Mouse (Mus musculus) kidney, embryonic 16.5 days (tissue): ENCODE data around the gene Ccdc141. TPM values are rescaled to one million over a fixed set of nuclear protein-coding genes. Genes with fewer than 3 reads are reported as not detected.

Experiments used
- ATAC-seq: fragments of 200-750 bp; cut with Nextera tagmentation; 2 replicates; pipeline ENCODE4 v1.8.0; 2017; ENCODE audit warnings: moderate TSS enrichment; ENCODE audit not compliant: low FRiP score, low TSS enrichment
- H3K27ac ChIP-seq: fragments of 300-500 bp; sonication (generic); 2 replicates; pipeline ENCODE4 v1.5.1; 2014; ENCODE audit warnings: low read length
- H3K27me3 ChIP-seq: fragments of 300-500 bp; sonication (generic); 2 replicates; pipeline ENCODE4 v1.6.1; 2014; ENCODE audit warnings: low read length, control low read depth, mixed read lengths; ENCODE audit not compliant: insufficient read depth
- H3K36me3 ChIP-seq: fragments of 300-500 bp; sonication (generic); 2 replicates; pipeline ENCODE4 v1.6.1; 2014; ENCODE audit warnings: low read length, control low read depth, mixed read lengths; ENCODE audit not compliant: insufficient read depth
- H3K4me1 ChIP-seq: fragments of 300-500 bp; sonication (generic); 2 replicates; pipeline ENCODE4 v1.6.1; 2014; ENCODE audit warnings: low read length, control low read depth, mixed read lengths; ENCODE audit not compliant: insufficient read depth
- H3K4me2 ChIP-seq: fragments of 300-500 bp; sonication (generic); replicated peaks from 2 replicates; pipeline ENCODE4 v1.6.1; 2014; ENCODE audit warnings: low read depth, low read length
- H3K4me3 ChIP-seq: fragments of 300-500 bp; sonication (generic); 2 replicates; pipeline ENCODE4 v1.5.1; 2014; ENCODE audit warnings: mild to moderate bottlenecking, low read length
- H3K9ac ChIP-seq: fragments of 300-500 bp; sonication (generic); replicated peaks from 2 replicates; pipeline ENCODE4 v1.6.1; 2014; ENCODE audit warnings: low read length
- H3K9me3 ChIP-seq: fragments of 300-500 bp; sonication (generic); 2 replicates; pipeline ENCODE4 v1.6.1; 2016; ENCODE audit warnings: low read length, control low read depth
- WGBS: fragments of 180-500 bp; shearing (Covaris S2); extraction: QIAGEN DNeasy Blood & Tissue Kit; methylation state at CpG from one replicate; pipeline ENCODE4 v1.1.7; 2014; 5-methylcytosine and 5-hydroxymethylcytosine counted together
- polyA plus RNA-seq: library from polyadenylated mRNA; unstranded; fragments of >200 nt; fragmentation: Nextera tagmentation; extraction: Ambion mirVana; gene quantifications from 2 replicates; pipeline ENCODE4 v1.2.1, GENCODE M21; 2015

Gene Ccdc141
- polyA plus RNA-seq, 1 experiment from 2014 or later, result 10.6 TPM

DNA sequence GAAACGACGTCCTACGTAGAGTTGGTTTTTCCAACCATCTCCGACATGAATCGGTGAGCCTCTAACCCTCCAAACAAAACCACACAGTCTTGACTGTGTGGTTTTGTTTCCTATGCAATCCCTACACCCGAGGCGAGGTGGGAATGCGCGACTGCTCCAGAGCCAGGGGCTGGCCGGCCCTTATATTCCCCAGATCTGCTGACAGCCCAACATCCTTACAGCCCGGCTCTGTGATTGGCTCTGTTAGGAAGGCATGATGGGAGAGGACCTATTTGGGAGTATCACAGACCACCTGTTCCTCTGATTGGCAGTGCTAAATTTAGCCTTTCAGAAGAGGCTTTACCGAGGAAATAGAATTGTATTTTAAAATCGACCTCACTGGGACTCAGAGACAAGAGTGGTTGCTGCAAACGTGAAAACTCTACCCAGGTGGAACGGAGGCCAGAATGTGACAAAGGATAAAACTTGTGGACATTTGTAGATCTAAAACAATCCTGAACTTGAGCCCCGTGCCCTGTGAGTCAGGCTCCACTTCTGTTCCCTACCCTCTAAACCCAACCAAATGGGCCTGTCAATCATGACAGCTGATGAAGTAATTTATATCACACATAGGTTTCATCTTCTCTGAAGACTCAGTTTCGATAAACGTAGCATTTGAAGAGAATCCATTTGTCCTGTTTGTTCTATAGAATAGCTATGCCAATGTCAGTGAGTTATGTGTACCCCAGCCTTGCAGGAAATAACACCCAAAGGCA is 187.9 kb downstream of the Ccdc141 start, which contains the start of gene Ttn:
Ttn (minus strand) TSS at position 157 of the 755 bp plus-strand sequence.
- H3K27me3 ChIP-seq, result no peaks in the 10 kb centered on the region
- H3K4me1 ChIP-seq, result no peaks in the 10 kb centered on the region
- H3K9me3 ChIP-seq, result no peaks in the 10 kb centered on the region
- H3K4me2 ChIP-seq, result no peak within 1 kb of the TSS
- no peak within 1 kb of the TSS for H3K9ac ChIP-seq
- no peak within 1 kb of the TSS for H3K4me3 ChIP-seq
- no peaks in the 10 kb centered on the region for H3K36me3 ChIP-seq
- no peak for ATAC-seq
- WGBS, result 85% methylated on average over 18 of the region's 18 CpGs
- H3K27ac ChIP-seq, result no peak within 1 kb of the TSS

DNA sequence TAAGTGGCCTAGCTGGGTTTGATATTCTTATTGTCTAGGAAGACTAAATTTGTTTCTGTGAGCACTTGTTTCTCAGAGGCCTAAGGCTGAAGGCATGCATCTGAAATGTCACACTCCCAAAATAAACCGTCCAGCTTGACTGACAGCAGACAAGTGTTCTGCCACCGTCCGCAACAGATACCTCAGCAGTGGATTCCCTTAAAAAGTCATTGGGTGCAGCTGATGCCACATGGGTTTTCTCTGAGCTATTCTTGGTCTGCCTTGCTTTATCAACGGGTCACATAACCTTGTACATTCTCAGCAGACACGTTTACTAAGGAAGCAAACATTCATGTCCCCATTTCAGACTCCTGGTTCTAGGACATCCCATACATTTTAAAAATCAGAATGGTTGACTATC is 188.7 kb downstream of the Ccdc141 start:
- Histone ChIP-seq H3K4me2 (no peak overlapping the region), H3K36me3 (no peaks in the 10 kb centered on the region), H3K27me3 (no peaks in the 10 kb centered on the region), H3K4me1 (no peaks in the 10 kb centered on the region), H3K27ac (no peak overlapping the region), H3K9ac (no peak overlapping the region), H3K9me3 (no peaks in the 10 kb centered on the region), H3K4me3 (no peak overlapping the region)
- WGBS, result 79% methylated on average over 5 of the region's 5 CpGs
- no peak for ATAC-seq

DNA sequence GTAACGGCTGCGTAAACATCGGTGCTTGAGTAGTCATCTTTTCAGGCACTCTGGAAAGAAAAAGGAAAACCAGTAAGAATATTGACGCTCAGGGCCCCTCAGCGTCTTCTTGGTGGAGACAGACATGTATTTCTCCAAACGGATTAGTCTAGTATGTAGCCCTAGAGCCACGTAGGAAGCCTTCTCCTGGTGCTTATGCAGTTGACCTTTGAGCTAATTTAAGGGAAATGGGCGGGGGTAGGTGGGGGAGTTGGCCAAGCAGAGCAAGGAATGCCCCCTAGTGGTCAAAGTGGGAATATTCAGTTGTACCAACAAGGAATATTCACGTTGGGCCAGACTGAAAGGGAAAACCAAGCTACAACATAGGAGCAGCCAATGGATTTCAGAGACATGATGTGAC is 190.3 kb downstream of the Ccdc141 start:
- no peak overlapping the region for H3K27ac ChIP-seq
- H3K36me3 ChIP-seq, result no peaks in the 10 kb centered on the region
- H3K4me3 ChIP-seq, result no peak overlapping the region
- WGBS, result 52% methylated on average over 9 of the region's 9 CpGs
- H3K27me3 ChIP-seq, result no peaks in the 10 kb centered on the region
- ATAC-seq, result no peak
- H3K4me1 ChIP-seq, result no peaks in the 10 kb centered on the region
- no peak overlapping the region for H3K9ac ChIP-seq
- H3K9me3 ChIP-seq, result no peaks in the 10 kb centered on the region
- H3K4me2 ChIP-seq, result no peak overlapping the region

DNA sequence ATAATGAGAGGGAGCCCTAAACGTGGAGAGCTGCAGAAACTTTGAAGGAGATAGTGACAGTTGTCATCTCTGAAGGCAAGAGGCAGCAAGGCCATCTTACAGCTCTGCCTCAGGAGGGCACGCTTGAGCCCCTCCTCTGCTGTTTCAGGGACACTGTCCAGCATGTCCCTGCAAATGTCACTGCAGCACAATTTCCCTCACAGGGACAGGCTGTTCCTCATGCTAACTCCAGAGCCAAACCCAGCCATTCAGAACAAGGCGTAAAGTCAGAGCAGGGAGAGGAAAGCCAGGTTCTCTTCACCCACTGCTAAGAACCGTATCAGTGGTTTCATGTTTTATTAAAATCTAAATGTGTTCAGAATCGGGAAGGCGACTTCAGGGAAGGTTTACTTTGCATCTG is 192.8 kb downstream of the Ccdc141 start:
- Histone ChIP-seq H3K4me1 (no peaks in the 10 kb centered on the region), H3K27me3 (no peaks in the 10 kb centered on the region), H3K9me3 (no peaks in the 10 kb centered on the region), H3K4me3 (no peak overlapping the region), H3K27ac (no peak overlapping the region), H3K4me2 (no peak overlapping the region), H3K36me3 (no peaks in the 10 kb centered on the region), H3K9ac (no peak overlapping the region)
- ATAC-seq, result no peak
- WGBS, result 70% methylated on average over 6 of the region's 6 CpGs

DNA sequence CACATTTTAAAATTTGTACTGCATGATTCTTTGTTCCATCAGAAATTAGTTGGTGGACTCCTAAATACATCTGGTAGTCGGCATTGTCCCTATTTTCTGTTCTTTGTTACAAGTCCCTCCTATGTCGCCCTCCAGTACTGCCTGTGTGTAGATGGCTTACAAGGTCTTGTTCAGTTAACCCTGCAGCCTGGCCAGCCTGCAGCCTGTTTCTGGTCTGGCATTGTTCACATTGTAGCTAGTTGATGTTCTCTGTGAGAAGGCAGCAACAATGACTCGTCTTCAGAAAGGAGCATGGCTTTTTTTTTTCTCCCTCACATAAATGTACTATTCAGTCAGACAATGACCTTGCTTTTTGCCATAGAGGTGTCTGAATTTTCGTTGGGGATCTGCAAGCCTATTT is 198.4 kb downstream of the Ccdc141 start:
- WGBS, result 77% methylated on average over 4 of the region's 4 CpGs
- no peak overlapping the region for H3K4me3 ChIP-seq

DNA sequence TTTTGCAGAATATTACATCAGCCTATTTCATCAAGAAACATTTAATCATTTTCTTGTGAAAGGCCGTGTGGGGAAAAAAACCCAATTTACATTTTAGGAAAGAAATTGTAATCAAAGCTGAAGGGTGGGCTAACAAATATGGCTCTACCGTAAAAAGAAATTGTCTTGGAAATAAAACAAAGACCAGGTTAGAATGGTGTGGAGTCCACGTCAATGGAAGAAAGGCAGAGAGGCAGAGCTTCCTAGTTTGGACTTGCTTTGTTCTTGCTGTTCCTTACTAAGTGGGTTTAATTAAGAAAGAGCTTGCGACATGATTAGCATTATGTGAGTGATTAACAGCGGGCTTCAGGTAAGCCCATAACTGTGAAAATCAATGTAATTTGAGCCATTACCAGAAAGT is 199.4 kb downstream of the Ccdc141 start:
- ATAC-seq, result no peak
- Histone ChIP-seq H3K36me3 (no peaks in the 10 kb centered on the region), H3K9me3 (no peaks in the 10 kb centered on the region), H3K27ac (no peak overlapping the region), H3K4me2 (no peak overlapping the region), H3K4me3 (no peak overlapping the region), H3K4me1 (no peaks in the 10 kb centered on the region), H3K9ac (no peak overlapping the region), H3K27me3 (no peaks in the 10 kb centered on the region)
- WGBS, result 68% methylated on average over 5 of the region's 5 CpGs

More for the DNA sequence above, 198.4 kb downstream of the Ccdc141 start:
- H3K4me2 ChIP-seq, result no peak overlapping the region
- H3K9ac ChIP-seq, result no peak overlapping the region
- H3K9me3 ChIP-seq, result no peaks in the 10 kb centered on the region
- no peaks in the 10 kb centered on the region for H3K4me1 ChIP-seq
- H3K27me3 ChIP-seq, result no peaks in the 10 kb centered on the region
- no peak overlapping the region for H3K27ac ChIP-seq
- no peak for ATAC-seq
- H3K36me3 ChIP-seq, result no peaks in the 10 kb centered on the region

DNA sequence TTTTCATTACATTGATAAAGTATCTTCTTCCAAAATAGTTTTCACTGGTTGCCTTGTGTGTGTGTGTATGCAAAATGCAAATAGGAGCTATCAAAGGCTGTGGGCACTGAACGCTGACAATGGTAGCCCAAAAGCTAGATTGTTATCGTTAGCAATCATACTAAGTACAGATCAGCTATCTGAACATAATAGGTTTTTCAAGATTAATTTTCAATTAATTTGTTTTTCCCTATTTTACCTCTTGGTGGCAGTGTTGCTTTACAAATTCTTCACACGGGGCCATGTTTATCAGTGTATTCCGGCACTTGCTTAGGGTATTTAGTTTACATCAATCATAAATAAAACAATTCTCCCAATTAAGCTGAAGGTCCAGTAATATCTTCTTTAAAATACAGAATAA is 199.8 kb downstream of the Ccdc141 start:
- no peaks in the 10 kb centered on the region for H3K36me3 ChIP-seq
- H3K4me2 ChIP-seq, result no peak overlapping the region
- no peaks in the 10 kb centered on the region for H3K4me1 ChIP-seq
- H3K27me3 ChIP-seq, result no peaks in the 10 kb centered on the region
- no peaks in the 10 kb centered on the region for H3K9me3 ChIP-seq
- 17% methylated on average over 4 of the region's 4 CpGs for WGBS
- no peak overlapping the region for H3K4me3 ChIP-seq
- no peak overlapping the region for H3K27ac ChIP-seq
- no peak for ATAC-seq
- no peak overlapping the region for H3K9ac ChIP-seq

DNA sequence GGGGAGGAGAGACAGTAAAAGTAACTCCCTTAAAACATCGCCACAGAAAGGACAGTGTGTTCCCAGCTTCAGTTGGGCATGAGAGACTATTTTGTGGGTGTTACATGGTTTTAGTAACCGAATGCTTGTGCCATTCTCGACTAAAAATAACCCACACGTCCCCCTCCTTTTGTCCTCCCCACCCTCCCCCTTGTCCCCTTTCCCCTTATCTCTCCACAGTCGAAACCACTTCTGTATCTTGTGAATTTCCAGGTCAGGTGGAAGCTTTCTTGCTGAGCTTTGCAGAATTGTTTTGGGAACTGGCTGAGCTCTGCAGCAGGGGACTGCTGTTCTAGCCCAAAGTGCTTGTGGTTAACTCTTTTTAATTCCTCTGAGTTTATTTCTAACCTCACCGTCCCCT is 200.2 kb downstream of the Ccdc141 start:
- Histone ChIP-seq H3K4me2 (no peak overlapping the region), H3K27ac (no peak overlapping the region), H3K36me3 (no peaks in the 10 kb centered on the region), H3K4me1 (no peaks in the 10 kb centered on the region), H3K4me3 (no peak overlapping the region), H3K9ac (no peak overlapping the region), H3K27me3 (no peaks in the 10 kb centered on the region), H3K9me3 (no peaks in the 10 kb centered on the region)
- no peak for ATAC-seq
- WGBS, result 64% methylated on average over 6 of the region's 6 CpGs

DNA sequence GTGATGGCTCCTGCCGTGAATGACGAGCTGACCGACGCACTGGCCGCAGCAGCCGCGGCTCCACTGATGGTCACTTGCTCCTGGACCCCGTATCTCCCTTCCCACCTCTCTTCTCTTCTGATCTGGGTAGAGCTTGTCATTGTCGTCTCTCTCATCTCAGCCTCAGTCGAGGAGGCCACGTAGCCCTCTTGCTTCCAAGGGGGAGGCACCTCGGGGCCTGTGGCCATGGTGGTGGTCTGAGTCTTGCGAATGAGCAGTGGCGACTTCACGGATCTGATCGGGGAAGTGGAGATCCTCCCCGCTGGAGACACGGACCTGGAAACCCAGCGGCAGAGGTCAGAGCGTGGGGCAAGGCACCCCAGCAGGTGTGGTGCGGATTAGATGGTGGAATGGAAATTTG is 200.8 kb downstream of the Ccdc141 start:
- no peak overlapping the region for H3K4me2 ChIP-seq
- no peaks in the 10 kb centered on the region for H3K36me3 ChIP-seq
- H3K27ac ChIP-seq, result no peak overlapping the region
- no peak overlapping the region for H3K4me3 ChIP-seq
- no peaks in the 10 kb centered on the region for H3K27me3 ChIP-seq
- no peaks in the 10 kb centered on the region for H3K9me3 ChIP-seq
- H3K9ac ChIP-seq, result no peak overlapping the region
- no peak for ATAC-seq
- H3K4me1 ChIP-seq, result no peaks in the 10 kb centered on the region
- WGBS, result 87% methylated on average over 21 of the region's 21 CpGs

DNA sequence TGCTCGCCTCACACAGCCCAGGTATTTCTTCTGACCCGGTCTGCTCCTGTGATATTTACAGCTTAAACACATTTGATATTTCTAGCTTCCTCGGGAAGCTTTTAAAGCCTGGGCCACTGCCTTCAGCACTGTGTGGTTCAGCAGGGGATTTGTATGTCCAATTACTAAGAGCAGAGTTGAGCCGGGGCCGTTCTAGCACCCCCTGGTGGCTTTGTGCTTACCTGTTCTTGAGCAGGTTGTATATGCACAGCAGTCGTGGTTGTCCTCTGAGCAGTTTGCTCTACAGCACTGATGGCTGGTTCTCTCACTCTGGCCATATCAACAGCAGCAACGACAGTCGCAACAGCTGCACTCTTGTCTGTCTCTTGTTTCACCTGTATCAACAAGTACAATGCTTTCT is 201.5 kb downstream of the Ccdc141 start:
- peak; percentile 89; the same call in 1 of the 2 replicates for ATAC-seq

More for the DNA sequence above, 201.5 kb downstream of the Ccdc141 start:
- H3K27ac ChIP-seq, result no peak overlapping the region
- no peaks in the 10 kb centered on the region for H3K4me1 ChIP-seq
- H3K9me3 ChIP-seq, result no peaks in the 10 kb centered on the region
- no peak overlapping the region for H3K9ac ChIP-seq
- H3K4me3 ChIP-seq, result no peak overlapping the region
- WGBS, result 25% methylated on average over 8 of the region's 8 CpGs
- no peaks in the 10 kb centered on the region for H3K27me3 ChIP-seq
- H3K4me2 ChIP-seq, result no peak overlapping the region
- no peaks in the 10 kb centered on the region for H3K36me3 ChIP-seq
